9 mouse cellular contexts compared by ENCODE assay signal in the genomic region with DNA sequence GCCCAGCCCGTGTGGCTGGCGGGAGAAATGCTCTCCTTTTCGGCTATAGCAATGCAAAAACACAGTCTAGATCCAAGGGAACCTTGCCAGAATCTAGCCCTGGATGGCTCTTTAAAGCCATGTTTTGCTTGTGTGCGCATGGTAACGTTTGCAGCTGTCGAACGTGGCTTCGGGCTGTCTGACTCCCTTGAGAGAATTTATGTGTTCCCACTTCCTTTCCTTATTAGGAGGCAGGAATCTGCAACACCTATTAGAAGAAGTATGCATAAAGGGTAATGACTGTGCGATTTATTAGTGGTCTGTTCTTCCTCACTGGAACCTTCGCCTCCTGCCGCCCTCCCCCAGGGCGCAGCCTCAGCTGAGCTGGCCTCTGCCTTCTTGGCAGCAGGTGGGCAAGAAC.
DNase-seq lines count a peak whose midpoint lies in the region; ATAC-seq and TF ChIP-seq lines count a peak whose summit lies in the region.
"Had no signal": no experiment of that assay in that cellular context is flagged by ENCODE, and none has a peak within 500 bp of the region (broad histone marks: within the 10 kb centered on the region; RNA-seq: fewer than 3 reads in every experiment).

No protein-coding gene starts in this region.

- no peak for ATAC-seq in heart, embryonic 13.5 days (ENCODE audit: extremely low read depth, insufficient number of reproducible peaks, low FRiP score, low TSS enrichment)
- ATAC-seq in neural tube, embryonic 12.5 days (ENCODE audit: low FRiP score, low read depth) = peak; percentile 65; the same call in 1 of the 2 replicates

- peak overlapping the region; percentile 31 for H3K4me2 ChIP-seq in heart, embryonic 13.5 days
- peak overlapping the region; percentile 12; the same call in 1 of the 2 replicates for H3K4me2 ChIP-seq in neural tube, embryonic 12.5 days (replicated peaks)

- no peak; the same call in 1 of the 2 replicates for TF ChIP-seq CTCF in brain, embryonic 14.5 days (IDR thresholded peaks at IDR 0.05; ENCODE audit: borderline replicate concordance, extremely low read depth, insufficient read depth, insufficient read length)

- no peak overlapping the region for H3K4me3 ChIP-seq in heart, embryonic 13.5 days
- H3K4me3 ChIP-seq in neural tube, embryonic 12.5 days = no peak overlapping the region
- H3K4me3 ChIP-seq: erythroblast, embryonic 14.5 days had no signal

- H3K9ac ChIP-seq in heart, embryonic 13.5 days = no peak overlapping the region
- H3K9ac ChIP-seq in neural tube, embryonic 12.5 days = no peak overlapping the region

- TF ChIP-seq POLR2A in brain, embryonic 14.5 days (IDR thresholded peaks at IDR 0.05; ENCODE audit: borderline replicate concordance, extremely low read depth, insufficient read depth, insufficient read length, poor library complexity, severe bottlenecking) = no peak

- H3K36me3 ChIP-seq in heart, embryonic 13.5 days = no peaks in the 10 kb centered on the region
- no peaks in the 10 kb centered on the region for H3K36me3 ChIP-seq in neural tube, embryonic 12.5 days

- H3K27me3 ChIP-seq in heart, embryonic 13.5 days (replicated peaks) = no peaks in the 10 kb centered on the region
- no peaks in the 10 kb centered on the region for H3K27me3 ChIP-seq in neural tube, embryonic 12.5 days (replicated peaks)

- H3K9me3 ChIP-seq in heart, embryonic 13.5 days = peaks cover 5% of the 10 kb centered on the region; the same call in 1 of the 2 replicates
- peaks cover 6% of the 10 kb centered on the region; the same call in 1 of the 2 replicates for H3K9me3 ChIP-seq in neural tube, embryonic 12.5 days

- peak overlapping the region; percentile 32; the same call in 1 of the 2 replicates for H3K27ac ChIP-seq in heart, embryonic 13.5 days (replicated peaks)
- no peak overlapping the region for H3K27ac ChIP-seq in neural tube, embryonic 12.5 days

- DNase-seq in gastrocnemius, adult 18-20 months (ENCODE audit: low spot score) = peak; percentile 44
- DNase-seq in gastrocnemius, postnatal 25 days = no peak
- peak; percentile 77 for DNase-seq in brain, embryonic 14.5 days (ENCODE audit: low read depth)
- peak; percentile 57 to 70 for DNase-seq in kidney, postnatal 25 days
- no peak for DNase-seq in thymus, postnatal 25 days
- no peak for DNase-seq in yolk sac, embryonic 10.5 days (ENCODE audit: low spot score)

- H3K4me1 ChIP-seq in heart, embryonic 13.5 days = peaks cover 17% of the 10 kb centered on the region
- peaks cover 13% of the 10 kb centered on the region; the same call in 1 of the 2 replicates for H3K4me1 ChIP-seq in neural tube, embryonic 12.5 days

- WGBS in heart, embryonic 13.5 days = 36% methylated on average over 12 of the region's 12 CpGs
- 30% methylated on average over 12 of the region's 12 CpGs for WGBS in neural tube, embryonic 12.5 days

Comparison
In these comparisons a context has a peak if more than half of its experiments do, and no peak if none do; other contexts are left out.
1. DNase-seq: peak in gastrocnemius, adult 18-20 months (single experiment), brain, embryonic 14.5 days (single experiment) and kidney, postnatal 25 days (2 of 2); none in gastrocnemius, postnatal 25 days (single experiment), thymus, postnatal 25 days (single experiment) and yolk sac, embryonic 10.5 days (single experiment).